Mouse (Mus musculus): ENCODE measurements around the gene B3galt2.
"Not testable (repeated sequence)": the region's sequence is repeated elsewhere in the genome, so short reads cannot be mapped to it uniquely, and the experiment has no call there.

B3galt2 gene

DNA sequence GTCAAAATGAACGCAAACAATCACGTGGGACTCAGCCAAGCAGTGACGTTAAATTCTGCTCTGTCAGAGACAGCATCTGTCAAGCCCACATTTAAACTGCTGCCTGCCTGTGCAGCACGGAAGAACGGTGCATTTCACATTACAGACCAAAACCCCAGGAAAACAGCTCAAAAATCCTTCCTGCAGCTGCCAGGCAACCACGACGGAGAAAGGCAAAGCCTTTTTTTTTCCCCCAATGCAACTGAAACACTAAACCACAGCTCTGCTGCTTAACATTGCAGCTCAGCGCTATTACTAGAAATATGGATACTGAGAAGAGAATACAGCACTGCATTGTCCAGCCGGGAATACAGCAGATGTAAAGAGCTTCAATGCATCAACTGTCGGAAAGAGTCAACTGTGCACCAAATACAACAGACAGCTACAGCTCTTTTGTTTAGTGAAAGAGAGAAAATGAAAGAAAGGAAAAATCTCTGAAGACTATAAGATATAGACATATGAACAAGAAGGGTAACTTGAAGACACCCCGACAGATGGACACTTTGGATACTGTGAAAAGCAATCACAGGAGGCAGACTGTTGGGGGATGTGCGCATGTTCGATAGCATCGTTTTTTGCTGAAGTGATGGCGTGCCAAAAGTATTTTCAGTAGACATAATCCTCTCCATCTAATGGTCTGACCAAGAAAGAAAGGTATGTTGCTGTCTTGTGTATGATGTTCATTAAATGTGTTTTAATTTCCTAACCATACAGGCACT lies at the start of gene B3galt2:
Gene B3galt2 (plus strand): TSS at position 15 of the 758 bp plus-strand sequence.
- DNase-seq (ENCODE audit: low read depth, low spot score) = peak; percentile 46

DNA sequence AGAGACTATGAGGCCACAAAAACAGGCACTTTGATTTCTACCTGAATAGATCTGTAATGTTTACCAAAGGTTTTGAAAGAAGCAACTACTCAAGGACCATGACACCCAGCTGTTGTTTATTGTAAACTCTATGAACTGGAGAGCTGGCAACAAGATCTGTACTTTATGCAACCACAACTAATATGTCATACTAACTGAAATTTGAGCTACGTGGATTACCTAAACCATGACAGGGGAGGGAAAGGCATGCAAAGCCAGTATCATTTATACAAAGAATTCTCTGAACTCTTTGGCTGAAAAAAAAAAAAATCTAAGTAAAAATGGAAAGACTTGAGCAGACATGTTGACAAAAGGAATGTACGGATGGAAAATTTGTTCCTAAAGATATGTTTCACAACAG lies 43.6 kb upstream of the B3galt2 start:
- no peak for DNase-seq (ENCODE audit: low read depth, low spot score)

- no peak for DNase-seq (ENCODE audit: low read depth, low spot score)
These were observed 31.6 kb upstream of the B3galt2 start for GRCm38 (mm10) chr1:143608911-143609310.

DNA sequence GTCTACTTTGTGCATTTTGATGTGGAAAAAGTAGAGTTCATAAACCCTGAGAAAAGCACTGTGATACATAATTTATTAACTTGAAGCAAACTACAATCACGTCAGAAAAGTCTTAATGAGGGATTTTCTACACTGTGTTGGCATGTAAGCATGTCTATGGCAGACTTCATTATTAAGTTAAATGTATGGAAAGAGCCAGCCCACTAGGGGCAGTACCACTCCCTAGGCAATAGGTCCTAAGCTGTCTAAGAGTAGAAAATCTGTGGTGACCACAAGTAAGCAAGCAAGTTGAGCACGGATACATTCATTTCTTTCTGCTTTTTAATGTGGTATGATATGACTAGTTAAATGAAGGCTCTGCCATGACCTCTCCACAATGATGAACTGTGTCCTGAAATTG lies 27.6 kb upstream of the B3galt2 start:
- no peak for DNase-seq (ENCODE audit: low read depth, low spot score)

DNA sequence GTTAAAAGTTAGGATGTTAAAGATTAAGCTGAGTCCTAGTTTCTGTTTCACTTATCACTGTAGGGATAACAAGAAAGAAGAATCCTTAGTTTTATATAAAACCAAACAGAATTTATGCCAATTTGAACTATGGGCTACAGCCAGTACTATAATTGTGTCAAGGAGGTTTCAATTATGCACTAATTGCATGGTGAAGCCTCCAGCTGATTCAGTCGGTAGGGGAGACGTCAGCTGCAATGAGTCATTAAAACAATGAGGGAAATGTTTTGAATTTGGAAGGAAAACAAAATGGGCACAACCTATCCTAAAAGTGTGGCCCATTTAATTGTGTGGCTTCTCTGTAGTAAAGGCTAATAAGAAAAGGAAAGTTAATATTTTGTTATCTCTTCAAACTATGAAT lies 20.7 kb upstream of the B3galt2 start:
- no peak for DNase-seq (ENCODE audit: low read depth, low spot score)

DNA sequence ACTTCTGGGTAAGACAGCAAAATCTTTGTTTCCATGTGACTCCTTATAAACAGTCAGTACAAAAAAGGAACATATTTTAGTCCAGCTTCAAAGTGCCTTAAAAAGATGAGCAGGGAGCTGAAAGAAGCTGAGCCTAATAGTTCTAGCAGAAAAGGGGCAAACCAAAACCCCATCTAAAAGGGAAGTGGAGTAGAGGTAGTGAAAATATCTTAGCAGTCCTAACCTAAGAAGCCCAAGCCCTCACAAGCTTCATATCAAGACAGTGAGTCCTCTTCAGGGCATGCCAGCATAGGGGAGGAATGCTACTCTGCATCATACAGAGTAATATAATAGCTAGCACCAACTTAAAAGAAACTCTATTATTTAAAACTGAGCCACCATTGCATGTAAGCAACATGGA lies 18.5 kb upstream of the B3galt2 start:
- no peak for DNase-seq (ENCODE audit: low read depth, low spot score)

- no peak for DNase-seq (ENCODE audit: low read depth, low spot score)
These were observed 17.8 kb upstream of the B3galt2 start for GRCm38 (mm10) chr1:143622634-143623033.

GRCm38 (mm10) chr1:143631337-143631736 lies 9.1 kb upstream of the B3galt2 start:
- no peak for DNase-seq (ENCODE audit: low read depth, low spot score)

GRCm38 (mm10) chr1:143632361-143632760 lies 8.1 kb upstream of the B3galt2 start:
- DNase-seq (ENCODE audit: low read depth, low spot score) = no peak

DNA sequence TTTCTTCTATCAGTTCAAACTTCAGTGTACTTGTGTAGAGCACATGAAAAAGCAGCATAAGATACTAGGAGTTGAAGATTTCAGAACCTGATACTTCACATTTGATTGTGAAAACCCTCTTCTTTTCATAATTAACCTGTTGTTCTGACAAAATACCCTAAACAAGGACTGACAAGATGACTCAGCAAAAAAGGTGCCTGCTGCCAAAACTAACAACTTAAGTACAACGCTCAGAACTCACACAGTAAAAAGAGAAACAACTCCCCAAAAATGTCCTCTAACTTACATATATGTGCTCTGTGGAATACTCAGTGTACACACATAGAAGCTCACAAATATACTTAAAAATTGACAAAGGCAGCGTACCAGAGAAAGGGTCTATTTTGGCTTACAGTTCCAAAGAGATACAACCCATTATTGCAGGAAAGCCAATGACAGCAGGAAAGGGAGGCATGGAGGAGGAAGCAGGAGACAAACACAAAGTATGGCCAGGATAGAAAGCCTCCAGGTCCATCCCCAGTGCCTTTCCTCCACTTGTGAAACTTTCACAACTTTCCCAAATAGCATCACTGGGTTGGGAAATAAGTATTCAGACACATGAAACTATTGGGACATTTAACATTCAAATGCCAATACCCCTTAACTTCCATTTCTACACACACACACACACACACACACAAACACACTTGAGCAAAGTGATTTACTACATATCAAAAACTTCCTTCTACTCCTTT lies 7.4 kb upstream of the B3galt2 start:
- no peak for DNase-seq (ENCODE audit: low read depth, low spot score)

- no peak for DNase-seq (ENCODE audit: low read depth, low spot score)
These were observed 3.8 kb downstream of the B3galt2 start for GRCm38 (mm10) chr1:143644221-143644620.

- DNase-seq (ENCODE audit: low read depth, low spot score) = no peak
These were observed 4.9 kb downstream of the B3galt2 start for GRCm38 (mm10) chr1:143645386-143645785.

DNA sequence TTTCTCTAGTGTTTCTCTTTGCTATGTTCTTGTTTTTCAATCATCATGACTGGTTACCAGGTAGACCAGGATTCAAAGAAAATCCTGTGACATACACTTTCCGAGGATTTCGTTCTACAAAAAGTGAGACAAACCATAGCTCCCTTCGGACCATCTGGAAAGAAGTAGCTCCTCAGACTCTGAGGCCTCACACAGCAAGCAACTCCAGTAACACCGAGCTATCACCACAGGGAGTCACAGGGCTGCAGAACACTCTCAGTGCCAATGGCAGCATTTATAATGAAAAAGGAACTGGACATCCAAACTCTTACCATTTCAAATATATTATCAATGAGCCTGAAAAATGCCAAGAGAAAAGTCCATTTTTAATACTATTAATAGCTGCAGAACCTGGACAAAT lies 5.8 kb downstream of the B3galt2 start:
- no peak for DNase-seq (ENCODE audit: low read depth, low spot score)

DNA sequence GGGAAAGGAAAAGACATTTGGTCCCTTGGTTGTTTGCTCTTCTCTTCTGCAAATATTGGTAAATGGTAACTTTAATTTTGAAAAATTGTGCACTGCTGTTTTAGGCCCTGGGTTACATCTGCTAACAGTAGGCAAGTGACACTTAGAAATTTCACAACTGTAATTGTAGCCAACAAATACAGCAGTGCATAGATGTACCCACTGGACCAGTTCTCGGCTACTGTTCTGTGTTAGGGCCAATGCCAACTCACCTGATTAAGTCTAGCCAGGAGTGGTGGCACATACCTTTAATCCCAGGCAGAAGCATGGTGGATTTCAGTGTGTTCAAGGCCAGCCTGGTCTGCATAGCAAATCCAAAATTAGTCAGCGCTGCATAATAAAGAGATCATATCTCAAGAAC lies 9.9 kb downstream of the B3galt2 start:
- DNase-seq (ENCODE audit: low read depth, low spot score) = no peak

- no peak for DNase-seq (ENCODE audit: low read depth, low spot score)
These were observed 13.2 kb downstream of the B3galt2 start for GRCm38 (mm10) chr1:143653646-143654045.

GRCm38 (mm10) chr1:143663197-143663596 lies 22.7 kb downstream of the B3galt2 start:
- no peak for DNase-seq (ENCODE audit: low read depth, low spot score)

GRCm38 (mm10) chr1:143664786-143665185 lies 24.3 kb downstream of the B3galt2 start:
- not testable (repeated sequence) for DNase-seq (ENCODE audit: low read depth, low spot score)

GRCm38 (mm10) chr1:143675734-143676361 lies 35.4 kb downstream of the B3galt2 start:
- DNase-seq (ENCODE audit: low read depth, low spot score) = no peak

GRCm38 (mm10) chr1:143681108-143681507 lies 40.6 kb downstream of the B3galt2 start:
- no peak for DNase-seq (ENCODE audit: low read depth, low spot score)

DNA sequence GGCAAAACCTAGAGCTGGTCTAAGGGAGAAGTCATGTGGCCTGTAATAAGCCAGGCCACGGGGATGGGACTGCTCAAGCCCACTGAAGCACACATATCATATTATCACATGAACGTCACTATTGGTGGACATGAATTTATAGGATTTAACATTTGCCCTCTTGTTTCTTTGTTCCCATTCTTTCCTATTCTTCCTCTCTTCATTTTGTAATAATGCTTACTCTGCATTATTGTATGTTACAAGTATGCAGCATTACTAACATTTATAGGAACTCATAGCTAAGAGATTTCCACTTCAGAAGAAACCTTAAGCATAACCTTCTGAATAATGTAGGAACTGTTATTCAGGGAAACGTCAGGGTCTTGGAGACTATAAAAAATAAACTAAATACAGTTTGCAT lies 44.4 kb downstream of the B3galt2 start:
- DNase-seq (ENCODE audit: low read depth, low spot score) = no peak

DNA sequence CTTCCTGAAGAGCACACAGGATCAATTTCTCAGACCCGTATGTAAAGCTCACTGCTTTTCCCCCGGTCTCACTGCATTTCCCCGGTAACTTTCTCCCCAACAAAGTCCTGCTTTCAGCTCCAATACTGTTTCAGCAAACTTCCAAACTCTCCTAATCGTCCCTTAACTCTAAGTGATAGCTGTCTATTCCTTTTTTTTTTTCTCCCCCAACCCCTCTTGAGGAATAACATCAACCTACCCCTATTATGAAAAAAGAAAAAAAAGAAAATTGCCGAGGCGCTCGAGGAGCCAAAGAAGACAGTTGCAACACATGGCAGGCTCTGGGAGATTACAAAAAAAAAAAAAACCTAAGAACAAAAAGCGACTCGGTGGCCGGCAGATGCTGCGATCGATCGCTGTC lies 61.3 kb downstream of the B3galt2 start:
- DNase-seq (ENCODE audit: low read depth, low spot score) = no peak

DNA sequence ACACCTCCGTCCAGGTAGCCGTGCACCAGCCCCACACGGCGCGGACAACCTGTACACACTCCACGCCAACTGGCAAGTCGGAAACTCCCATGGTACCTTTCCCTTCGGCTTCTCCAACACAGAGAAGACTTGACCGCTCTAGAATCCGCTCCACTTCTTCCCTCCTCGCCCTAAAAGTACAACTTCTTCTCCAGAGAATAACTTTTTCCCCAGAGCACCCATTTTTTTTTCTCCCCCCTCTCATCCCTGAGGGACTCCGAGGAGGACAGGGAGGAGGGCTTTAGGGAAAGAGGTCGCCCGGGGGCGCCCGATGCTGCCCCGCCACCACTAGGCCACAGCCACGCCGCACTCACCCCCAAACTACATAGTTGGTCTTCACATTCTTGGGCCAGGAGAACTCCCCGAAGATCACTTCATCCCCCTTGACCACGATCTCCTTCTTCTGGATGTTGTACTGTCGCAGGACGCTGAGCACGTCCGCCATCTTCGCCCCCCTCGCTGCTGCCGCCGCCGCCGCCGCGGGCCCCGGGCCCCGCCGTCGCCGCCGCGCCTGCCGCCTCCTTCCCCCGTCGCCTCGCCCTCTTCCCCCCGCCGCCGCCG lies 61.8 kb downstream of the B3galt2 start:
- peak; percentile 26 for DNase-seq (ENCODE audit: low read depth, low spot score)
